Mouse (Mus musculus) kidney, embryonic 15.5 days (tissue): ENCODE measurements around the gene Polr2b. TPM values are rescaled to one million over a fixed set of nuclear protein-coding genes. Genes with fewer than 3 reads are reported as not detected.

ENCODE experiments used
- ATAC-seq: fragments of 200-750 bp; cut with Nextera tagmentation; replicated peaks from 2 replicates; pipeline ENCODE4 v1.8.0; 2017; ENCODE audit warnings: moderate TSS enrichment; ENCODE audit not compliant: low FRiP score
- H3K27ac ChIP-seq: fragments of 300-500 bp; sonication (generic); 2 replicates; pipeline ENCODE4 v1.5.1; 2015; ENCODE audit warnings: mild to moderate bottlenecking, inconsistent platforms
- H3K27me3 ChIP-seq: fragments of 300-500 bp; sonication (generic); 2 replicates; pipeline ENCODE4 v1.6.1; 2015; ENCODE audit warnings: inconsistent platforms
- H3K36me3 ChIP-seq: fragments of 300-500 bp; sonication (generic); 2 replicates; pipeline ENCODE4 v1.6.1; 2015; ENCODE audit warnings: inconsistent platforms
- H3K4me1 ChIP-seq: fragments of 300-500 bp; sonication (generic); 2 replicates; pipeline ENCODE4 v1.6.1; 2015; ENCODE audit warnings: inconsistent platforms
- H3K4me2 ChIP-seq: fragments of 300-500 bp; sonication (generic); 2 replicates; pipeline ENCODE4 v1.6.1; 2015; ENCODE audit warnings: moderate library complexity, mild to moderate bottlenecking, inconsistent platforms
- H3K4me3 ChIP-seq: fragments of 300-500 bp; sonication (generic); replicated peaks from 2 replicates; pipeline ENCODE4 v1.5.1; 2015; ENCODE audit warnings: mild to moderate bottlenecking, inconsistent platforms
- H3K9ac ChIP-seq: fragments of 300-500 bp; sonication (generic); 2 replicates; pipeline ENCODE4 v1.6.1; 2015; ENCODE audit warnings: mild to moderate bottlenecking, inconsistent platforms
- H3K9me3 ChIP-seq: fragments of 300-500 bp; sonication (generic); replicated peaks from 2 replicates; pipeline ENCODE4 v1.6.1; 2016; ENCODE audit warnings: inconsistent platforms
- WGBS: fragments of 180-500 bp; shearing (Covaris S2); methylation state at CpG from one replicate; pipeline ENCODE4 v1.1.7; 2015; ENCODE audit warnings: mixed read lengths; 5-methylcytosine and 5-hydroxymethylcytosine counted together
- polyA plus RNA-seq: library from polyadenylated mRNA; unstranded; fragments of >200 nt; fragmentation: Nextera tagmentation; extraction: Ambion mirVana; gene quantifications from 2 replicates; pipeline ENCODE4 v1.2.1, GENCODE M21; 2015

Polr2b gene
- polyA plus RNA-seq, 1 experiment from 2014 or later = 67.0 TPM

DNA sequence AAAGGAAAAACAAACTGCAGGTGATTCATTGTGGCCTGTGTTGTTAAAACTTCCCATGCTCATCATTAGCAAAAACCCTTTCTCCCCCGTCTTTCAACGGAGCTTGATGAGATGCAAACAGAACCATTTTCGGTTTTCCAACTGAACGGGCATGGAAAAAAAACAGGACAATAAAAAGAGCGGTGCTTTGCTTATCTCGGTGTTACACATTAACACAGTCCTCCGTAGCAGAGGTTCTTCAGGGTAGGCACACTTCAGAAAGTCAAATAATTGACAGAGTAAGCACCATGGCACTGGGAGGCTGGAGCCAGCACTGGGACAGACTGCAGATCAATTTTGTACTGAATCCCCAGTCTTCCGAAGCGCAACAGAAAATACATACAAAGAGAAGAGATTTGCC is 74.8 kb downstream of the Polr2b start:
- H3K4me3 ChIP-seq = no peak overlapping the region
- peak overlapping the region; percentile 32 for H3K4me2 ChIP-seq
- WGBS = 53% methylated on average over 9 of the region's 9 CpGs
- no peaks in the 10 kb centered on the region for H3K36me3 ChIP-seq
- no peaks in the 10 kb centered on the region for H3K27me3 ChIP-seq
- ATAC-seq = peak; percentile 66
- H3K9ac ChIP-seq = no peak overlapping the region
- peaks cover 84% of the 10 kb centered on the region for H3K4me1 ChIP-seq
- no peaks in the 10 kb centered on the region for H3K9me3 ChIP-seq
- H3K27ac ChIP-seq = peak overlapping the region; percentile 93

DNA sequence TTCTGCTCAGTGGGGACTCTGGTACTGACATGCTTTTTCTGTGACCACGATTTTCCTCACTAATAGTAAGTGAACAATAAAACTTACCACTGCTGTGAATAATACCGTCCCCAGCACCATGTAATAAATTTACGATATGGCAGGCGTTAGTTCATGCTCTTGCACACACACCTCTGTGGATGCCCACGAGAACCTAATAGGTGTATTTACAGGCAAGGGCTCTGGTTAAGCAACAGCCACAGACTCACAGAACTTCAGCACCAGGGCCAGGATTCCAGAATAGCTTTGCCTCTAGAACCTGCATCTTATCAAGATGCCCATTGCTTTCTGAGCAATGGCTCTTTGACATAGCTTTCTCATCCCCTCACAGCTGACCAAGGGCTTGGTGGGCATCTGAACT is 75.3 kb downstream of the Polr2b start:
- Histone ChIP-seq H3K9ac (no peak overlapping the region), H3K4me2 (peak overlapping the region; percentile 23; the same call in 1 of the 2 replicates)
- 70% methylated on average over 5 of the region's 5 CpGs for WGBS

DNA sequence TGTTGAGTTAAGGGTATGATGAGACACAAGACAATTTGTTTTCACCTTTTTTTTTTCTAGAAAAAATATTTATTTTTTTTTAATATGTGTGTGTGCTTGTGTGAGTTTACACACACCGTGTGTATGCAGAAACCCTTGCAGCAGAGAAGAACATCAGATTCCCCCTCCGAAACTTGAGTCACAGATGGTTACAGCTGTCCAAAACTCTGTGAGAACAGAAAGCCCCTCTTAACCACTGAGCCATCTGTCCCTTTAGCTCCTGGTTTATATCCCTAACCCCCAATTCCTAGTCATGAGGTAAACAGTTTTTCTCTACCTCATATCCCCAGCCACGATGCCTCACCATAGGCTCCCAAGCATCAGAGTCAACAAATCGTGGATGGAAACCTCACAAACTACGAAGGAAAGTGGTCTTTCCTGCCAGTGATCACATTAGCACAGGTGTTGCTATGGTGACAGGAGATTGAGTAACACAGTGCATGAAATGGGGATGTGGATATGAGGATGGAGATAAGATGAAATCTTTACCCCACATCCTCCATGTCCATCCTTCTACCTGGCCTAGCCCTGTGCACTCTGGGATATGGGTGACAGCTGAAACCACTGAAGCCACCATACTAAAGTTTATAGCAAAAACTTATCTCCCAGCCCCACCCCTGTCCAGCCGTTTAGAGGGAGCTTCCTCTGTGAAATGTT is 76.1 kb downstream of the Polr2b start:
- peaks cover 75% of the 10 kb centered on the region for H3K4me1 ChIP-seq

More for the DNA sequence above, 75.3 kb downstream of the Polr2b start:
- no peaks in the 10 kb centered on the region for H3K36me3 ChIP-seq
- H3K4me3 ChIP-seq = no peak overlapping the region
- no peaks in the 10 kb centered on the region for H3K9me3 ChIP-seq
- peak overlapping the region; percentile 93 for H3K27ac ChIP-seq
- H3K4me1 ChIP-seq = peaks cover 80% of the 10 kb centered on the region
- H3K27me3 ChIP-seq = no peaks in the 10 kb centered on the region
- ATAC-seq = no peak

DNA sequence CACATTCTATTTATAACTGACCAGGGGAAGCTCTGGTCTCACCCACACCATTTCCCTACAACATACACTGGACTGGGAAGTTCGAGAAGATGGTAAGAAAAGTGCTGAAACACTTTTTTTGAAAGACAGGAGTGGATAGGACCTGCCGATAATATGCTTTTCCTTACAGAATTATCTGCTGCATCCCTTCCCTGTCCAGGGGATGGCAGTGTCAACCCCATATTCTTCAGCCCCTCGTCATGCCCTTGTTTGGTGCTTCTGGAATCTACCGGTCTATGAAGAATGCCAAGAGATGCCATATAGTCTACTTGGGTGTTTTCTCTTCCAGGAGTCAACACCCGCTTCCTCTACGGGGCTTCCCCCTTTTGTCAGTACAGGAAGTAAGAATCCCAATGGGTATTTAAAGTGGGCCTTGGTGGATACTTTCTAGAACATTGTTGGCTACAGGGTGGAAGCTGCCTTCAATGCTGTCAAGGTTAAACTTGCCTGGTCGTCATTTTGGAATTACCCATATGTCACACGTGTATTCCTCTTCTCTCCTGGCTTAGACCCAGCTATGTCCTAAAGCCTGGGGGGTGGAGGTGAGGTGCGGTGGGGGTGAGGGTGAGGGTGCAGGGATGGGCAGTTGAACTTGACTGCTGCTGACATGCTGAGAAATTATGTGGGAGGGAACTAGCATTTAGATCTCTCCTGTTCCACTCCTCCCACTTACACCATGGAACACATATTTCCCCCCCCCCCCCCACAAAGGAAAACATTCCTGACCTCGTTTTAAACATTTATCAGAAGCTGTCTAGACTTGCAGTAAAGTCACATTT is 76.9 kb downstream of the Polr2b start:
- Histone ChIP-seq H3K27ac (peak overlapping the region; percentile 93), H3K4me3 (no peak overlapping the region), H3K9me3 (no peaks in the 10 kb centered on the region), H3K27me3 (no peaks in the 10 kb centered on the region), H3K4me2 (no peak overlapping the region), H3K4me1 (peaks cover 71% of the 10 kb centered on the region), H3K9ac (no peak overlapping the region), H3K36me3 (no peaks in the 10 kb centered on the region)
- WGBS = 54% methylated on average over 10 of the region's 10 CpGs
- ATAC-seq = peak; percentile 30; the same call in 1 of the 2 replicates

More for the DNA sequence above, 76.1 kb downstream of the Polr2b start:
- H3K27ac ChIP-seq = peak overlapping the region; percentile 93
- no peak overlapping the region for H3K9ac ChIP-seq
- no peaks in the 10 kb centered on the region for H3K9me3 ChIP-seq
- ATAC-seq = no peak
- 76% methylated on average over 6 of the region's 6 CpGs for WGBS
- H3K36me3 ChIP-seq = no peaks in the 10 kb centered on the region
- no peaks in the 10 kb centered on the region for H3K27me3 ChIP-seq
- no peak overlapping the region for H3K4me3 ChIP-seq
- H3K4me2 ChIP-seq = no peak overlapping the region

DNA sequence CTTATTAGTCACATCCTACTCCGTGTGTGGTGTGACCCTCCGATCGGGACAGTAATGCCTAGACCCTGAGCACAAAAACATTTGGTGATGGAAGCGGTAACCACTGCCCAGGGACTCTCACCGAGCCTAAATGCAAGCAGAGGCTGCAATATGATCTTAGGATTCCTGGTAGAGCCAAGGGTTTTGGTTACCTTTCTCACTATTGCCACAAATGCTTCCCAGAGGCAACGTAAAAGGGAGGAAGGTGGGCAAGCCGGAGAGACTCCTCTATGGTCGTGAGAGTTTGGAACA is 77.4 kb downstream of the Polr2b start:
- H3K9me3 ChIP-seq = no peaks in the 10 kb centered on the region
- H3K27ac ChIP-seq = peak overlapping the region; percentile 93
- 30% methylated on average over 8 of the region's 8 CpGs for WGBS
- H3K4me1 ChIP-seq = peaks cover 66% of the 10 kb centered on the region
- no peak overlapping the region for H3K4me2 ChIP-seq
- H3K4me3 ChIP-seq = no peak overlapping the region
- no peaks in the 10 kb centered on the region for H3K36me3 ChIP-seq
- H3K27me3 ChIP-seq = no peaks in the 10 kb centered on the region
- peak; percentile 36; the same call in 1 of the 2 replicates for ATAC-seq
- no peak overlapping the region for H3K9ac ChIP-seq

DNA sequence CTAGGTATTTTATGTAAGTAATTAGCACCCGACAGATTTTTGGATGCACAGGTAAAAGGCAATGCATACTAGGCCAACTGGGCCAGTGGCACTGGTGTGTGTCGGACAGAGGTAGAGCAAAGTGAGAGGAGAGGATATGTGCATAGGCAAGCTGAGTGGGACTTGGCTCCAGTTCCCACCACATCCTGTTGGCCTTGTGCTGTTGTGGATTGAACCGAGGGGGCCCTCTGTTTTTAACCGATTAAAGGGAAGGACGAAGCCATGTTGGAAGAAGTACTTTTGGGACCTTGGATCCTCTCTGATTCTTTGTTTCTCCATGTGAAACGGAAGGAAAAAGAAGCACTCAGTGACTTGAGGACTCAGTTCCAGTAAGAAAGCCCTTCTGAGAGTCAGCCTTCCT is 78.4 kb downstream of the Polr2b start:
- 83% methylated on average over 6 of the region's 6 CpGs for WGBS
- H3K27ac ChIP-seq = peak overlapping the region; percentile 23; the same call in 1 of the 2 replicates

DNA sequence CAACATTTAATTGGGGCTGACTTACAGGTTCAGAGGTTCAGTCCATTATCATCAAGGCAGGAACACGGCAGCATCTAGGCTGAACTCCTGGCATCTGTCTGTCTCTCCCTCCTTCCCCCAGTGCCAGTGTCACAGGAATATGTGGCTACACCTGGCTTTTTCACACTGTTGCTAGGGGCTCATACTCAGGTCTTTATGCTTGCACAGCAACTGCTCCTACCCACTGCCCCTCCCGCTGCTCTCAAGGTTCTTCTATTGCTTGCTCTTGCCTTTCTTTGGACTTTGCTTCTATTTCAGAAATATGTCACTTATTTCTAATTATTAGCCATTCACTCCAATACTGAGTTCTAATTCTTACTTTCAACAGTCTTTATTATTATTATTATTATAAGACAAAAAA is 80.3 kb downstream of the Polr2b start:
- WGBS = 74% methylated on average over 2 of the region's 2 CpGs

More for the DNA sequence above, 78.4 kb downstream of the Polr2b start:
- Histone ChIP-seq H3K36me3 (no peaks in the 10 kb centered on the region), H3K4me1 (peaks cover 58% of the 10 kb centered on the region), H3K4me2 (no peak overlapping the region), H3K27me3 (no peaks in the 10 kb centered on the region), H3K9ac (no peak overlapping the region), H3K9me3 (no peaks in the 10 kb centered on the region), H3K4me3 (no peak overlapping the region)
- no peak for ATAC-seq

DNA sequence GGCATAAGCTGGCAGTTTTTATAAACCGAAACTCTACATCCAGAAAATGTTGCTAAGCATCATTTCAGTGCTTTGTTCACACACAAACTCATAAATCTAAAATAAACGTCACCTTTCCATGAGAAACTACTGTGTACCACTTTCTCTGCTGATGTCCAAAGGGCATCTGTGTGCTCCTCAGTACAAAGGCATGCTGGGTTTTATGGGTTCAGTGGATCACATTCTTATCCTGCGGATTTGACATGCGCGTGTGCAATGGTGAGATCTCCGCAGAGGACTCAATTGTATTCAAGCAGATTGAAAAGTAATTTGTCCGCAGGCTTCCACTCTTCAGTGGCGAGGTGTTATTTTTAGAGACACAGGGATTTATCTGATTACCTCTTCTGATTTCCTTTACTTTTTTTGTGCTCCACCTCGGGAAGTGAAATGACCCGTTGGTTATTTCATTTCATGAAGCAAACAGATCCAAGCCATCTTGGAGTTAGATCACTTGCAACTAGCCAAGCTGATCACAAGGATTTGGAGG is 83.2 kb downstream of the Polr2b start:
- H3K27ac ChIP-seq = no peak overlapping the region
- H3K36me3 ChIP-seq = peaks cover 6% of the 10 kb centered on the region
- no peaks in the 10 kb centered on the region for H3K27me3 ChIP-seq
- 80% methylated on average over 10 of the region's 10 CpGs for whole genome bisulfite sequencing
- H3K9ac ChIP-seq = no peak overlapping the region
- H3K4me1 ChIP-seq = peaks cover 36% of the 10 kb centered on the region
- H3K4me3 ChIP-seq = no peak overlapping the region
- H3K9me3 ChIP-seq = no peaks in the 10 kb centered on the region
- no peak for ATAC-seq
- H3K4me2 ChIP-seq = no peak overlapping the region

More for the DNA sequence above, 80.3 kb downstream of the Polr2b start:
- H3K4me2 ChIP-seq = no peak overlapping the region
- 0 out of 2 replicates have a peak, but pooled peaks cover 3% of the 10 kb centered on the region for H3K36me3 ChIP-seq
- no peaks in the 10 kb centered on the region for H3K9me3 ChIP-seq
- ATAC-seq = no peak
- H3K9ac ChIP-seq = no peak overlapping the region
- H3K27me3 ChIP-seq = no peaks in the 10 kb centered on the region
- H3K4me3 ChIP-seq = no peak overlapping the region
- H3K27ac ChIP-seq = 0 out of 2 replicates have a peak overlapping the region, but pooled peaks have one; percentile 6
- peaks cover 50% of the 10 kb centered on the region for H3K4me1 ChIP-seq

DNA sequence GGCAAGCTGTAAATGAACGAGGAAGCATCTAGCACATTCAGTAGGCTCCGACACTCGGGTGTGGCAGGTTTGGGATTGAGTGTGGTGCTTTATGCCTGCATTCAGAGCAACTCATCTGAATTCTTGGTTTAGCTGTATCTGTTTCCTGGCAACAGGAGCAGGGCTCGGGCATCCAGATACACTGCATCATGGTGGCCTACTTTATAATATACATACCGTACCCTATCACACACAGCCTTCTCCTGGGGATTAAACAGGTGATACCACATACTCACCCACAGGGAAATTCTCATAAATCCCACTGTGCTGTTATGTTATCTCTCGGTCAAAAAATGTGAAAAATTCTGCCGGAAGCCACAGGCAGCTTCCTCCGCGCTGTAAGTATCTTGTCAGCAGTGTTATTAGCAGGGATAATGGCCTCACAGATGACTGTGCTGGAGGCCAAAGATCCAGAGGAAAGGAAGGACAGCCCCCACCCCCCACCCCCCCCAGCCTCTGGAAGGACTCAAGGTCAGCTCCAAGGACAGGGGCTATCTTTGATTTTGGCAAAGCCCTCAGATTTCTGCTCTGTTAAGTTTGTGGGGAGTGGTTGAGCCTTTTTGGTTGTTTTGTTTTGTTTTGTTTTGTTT is 84.2 kb downstream of the Polr2b start:
- Histone ChIP-seq H3K27me3 (no peaks in the 10 kb centered on the region), H3K4me1 (peaks cover 39% of the 10 kb centered on the region), H3K4me2 (no peak overlapping the region), H3K27ac (peak overlapping the region; percentile 62; the same call in 1 of the 2 replicates), H3K36me3 (peaks cover 6% of the 10 kb centered on the region), H3K9me3 (no peaks in the 10 kb centered on the region), H3K4me3 (no peak overlapping the region), H3K9ac (no peak overlapping the region)
- ATAC-seq = 0 out of 2 replicates have a peak, but pooled peaks have one; percentile 48
- WGBS = 67% methylated on average over 9 of the region's 9 CpGs

DNA sequence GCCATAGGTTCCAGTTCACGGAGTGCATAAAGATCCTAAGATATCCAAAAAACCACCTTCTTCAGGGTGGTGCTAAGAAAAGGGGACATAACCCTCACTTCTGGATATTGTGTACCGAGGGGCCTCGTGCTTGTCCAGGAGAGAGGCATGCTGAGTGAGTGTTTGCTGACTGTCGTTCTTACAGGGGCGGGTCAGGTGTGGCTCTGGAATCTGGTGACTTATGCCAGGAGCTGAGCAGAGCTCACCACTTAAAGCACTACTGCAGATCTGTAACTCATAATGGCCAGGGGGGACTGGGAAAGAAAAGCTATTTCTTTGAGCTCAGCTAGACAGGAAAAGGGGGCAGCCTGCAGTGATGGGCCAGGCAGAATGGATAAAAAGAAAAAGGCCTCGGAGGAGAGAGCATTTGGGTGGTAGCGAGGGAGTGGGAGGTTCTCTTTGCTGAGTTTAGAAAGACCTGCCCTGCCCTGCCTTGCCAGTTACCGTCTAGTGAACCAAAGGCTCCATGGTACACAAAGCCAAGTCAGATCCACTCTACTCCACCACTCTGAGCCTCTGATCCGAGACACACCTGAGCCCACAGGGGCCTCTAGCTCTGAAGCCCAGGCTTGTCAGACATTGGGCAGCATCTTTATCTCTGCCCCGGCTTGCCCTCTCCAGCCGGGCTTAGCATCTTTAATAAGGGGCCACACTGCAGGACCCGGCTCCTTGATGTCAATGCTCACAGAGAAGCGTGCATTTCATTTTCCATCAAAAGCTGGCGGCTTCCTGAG is 88.5 kb downstream of the Polr2b start:
- Histone ChIP-seq H3K27ac (peak overlapping the region; percentile 67), H3K36me3 (peaks cover 6% of the 10 kb centered on the region), H3K9me3 (no peaks in the 10 kb centered on the region), H3K4me3 (no peak overlapping the region), H3K27me3 (no peaks in the 10 kb centered on the region), H3K9ac (no peak overlapping the region), H3K4me1 (peaks cover 71% of the 10 kb centered on the region), H3K4me2 (no peak overlapping the region)
- WGBS = 71% methylated on average over 14 of the region's 14 CpGs
- ATAC-seq = no peak
